Mouse (Mus musculus) liver, adult 2 months (tissue): ENCODE measurements at regions not wholly inside any gene's neighbourhood (a gene's known extent, or its start where the extent isn't known, plus 50 kb on each side); places are given as distances from the start of the nearest gene placed in this dataset.

ENCODE experiments used
- CTCF ChIP-seq: fragments of 200-500 bp; IDR thresholded peaks from 2 replicates; pipeline ENCODE4 v1.5.1; 2011; ENCODE audit warnings: low read depth, low read length, control low read depth
- POLR2A ChIP-seq: fragments of 200-500 bp; IDR thresholded peaks from 2 replicates; pipeline ENCODE4 v1.6.1; 2011; ENCODE audit warnings: low read length, control low read depth; ENCODE audit not compliant: insufficient read depth; ENCODE audit errors: extremely low read depth

DNA sequence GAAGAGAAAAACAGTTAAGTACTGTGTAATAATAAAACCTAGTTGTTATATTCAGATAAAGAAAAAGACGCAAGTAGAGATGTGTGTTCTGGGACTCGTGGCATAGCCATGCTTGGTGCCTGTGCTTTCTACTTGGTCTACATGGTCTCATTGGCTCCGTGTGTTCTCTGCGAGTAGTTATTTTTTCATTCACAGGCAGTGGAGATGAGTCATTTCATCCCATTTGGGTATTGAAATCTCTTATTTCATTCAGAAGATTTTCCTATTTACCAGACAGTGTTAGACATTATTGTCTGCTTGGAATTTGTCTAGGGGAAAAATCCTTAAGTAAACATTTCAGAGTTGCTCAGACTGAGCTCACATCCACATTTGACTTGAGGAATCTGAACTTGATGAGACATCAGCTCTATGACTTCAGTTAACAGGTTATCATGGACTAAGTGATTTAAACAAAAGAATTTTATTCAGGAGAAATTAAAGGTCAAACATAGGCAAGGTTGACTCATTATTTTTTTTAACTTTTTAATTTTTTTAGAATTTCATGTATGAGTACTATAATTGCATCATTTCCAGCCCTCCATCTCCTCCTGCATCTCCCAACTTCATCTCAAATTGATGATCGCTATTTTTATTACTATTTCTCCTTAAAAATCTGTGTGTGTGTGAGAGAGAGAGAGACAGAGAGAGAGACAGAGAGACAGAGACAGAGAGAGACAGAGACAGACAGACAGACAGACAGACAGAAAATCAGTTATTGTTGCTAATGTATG lies 125.1 kb upstream of the Tars start:
- TF ChIP-seq CTCF (no peak), POLR2A (no peak)
